Mouse (Mus musculus): Measurements from ENCODE around the gene Carmil2. TPM values are rescaled to one million over a fixed set of nuclear protein-coding genes. Genes with fewer than 3 reads are reported as not detected.

The Carmil2 gene
- total and polyA plus RNA-seq, 3 experiments: 0.22 to 2.4 (median 0.59) TPM

DNA sequence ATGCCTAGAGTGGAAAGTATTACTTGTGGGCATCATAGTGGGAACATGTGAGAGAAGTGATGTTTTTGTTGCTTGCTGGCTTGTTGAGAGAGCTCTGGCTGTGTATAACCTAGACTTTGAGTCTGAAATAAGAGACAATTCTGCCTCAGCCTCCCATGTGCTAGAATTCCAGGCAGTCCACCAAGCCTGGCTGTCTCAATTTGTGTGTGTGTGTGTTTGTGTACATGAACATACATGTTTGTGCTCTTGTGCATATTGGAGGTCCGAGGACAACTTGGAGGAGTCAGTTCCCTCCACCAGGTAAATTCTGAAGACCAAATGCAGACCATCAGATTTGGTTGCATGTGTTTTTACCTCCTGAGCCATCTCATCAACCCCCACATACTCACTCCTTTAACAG is 40.9 kb upstream of the Carmil2 start:
- Histone ChIP-seq H3K4me1 (ENCODE audit: insufficient read depth, low read depth, low read length) (peaks cover 9% of the 10 kb centered on the region; the same call in 1 of the 2 replicates), H3K36me3 (replicated peaks) (peaks cover 59% of the 10 kb centered on the region), H3K9me3 (replicated peaks) (no peaks in the 10 kb centered on the region), H3K4me3 (ENCODE audit: low read depth, low read length) (no peak overlapping the region), H3K27me3 (ENCODE audit: insufficient read depth, low read length) (no peaks in the 10 kb centered on the region)
- DNase-seq (ENCODE audit: low spot score): no peak
- no peak for ATAC-seq (ENCODE audit: extremely low read depth, insufficient number of reproducible peaks, low FRiP score, poor library complexity, severe bottlenecking)
- TF ChIP-seq POLR2AphosphoS5 (IDR thresholded peaks at IDR 0.05; ENCODE audit: insufficient replicate concordance, low read depth, low read length): no peak
- TF ChIP-seq GATA2 (IDR thresholded peaks at IDR 0.05; ENCODE audit: borderline replicate concordance, low read depth, low read length): no peak
- no peak for TF ChIP-seq CTCF (IDR thresholded peaks at IDR 0.05; ENCODE audit: low read depth, low read length)
- no peak for TF ChIP-seq TAL1 (conservative IDR thresholded peaks at IDR 0.05; ENCODE audit: low read depth, low read length)
- TF ChIP-seq GATA1 (IDR thresholded peaks at IDR 0.05; ENCODE audit: borderline replicate concordance, low read length): no peak

DNA sequence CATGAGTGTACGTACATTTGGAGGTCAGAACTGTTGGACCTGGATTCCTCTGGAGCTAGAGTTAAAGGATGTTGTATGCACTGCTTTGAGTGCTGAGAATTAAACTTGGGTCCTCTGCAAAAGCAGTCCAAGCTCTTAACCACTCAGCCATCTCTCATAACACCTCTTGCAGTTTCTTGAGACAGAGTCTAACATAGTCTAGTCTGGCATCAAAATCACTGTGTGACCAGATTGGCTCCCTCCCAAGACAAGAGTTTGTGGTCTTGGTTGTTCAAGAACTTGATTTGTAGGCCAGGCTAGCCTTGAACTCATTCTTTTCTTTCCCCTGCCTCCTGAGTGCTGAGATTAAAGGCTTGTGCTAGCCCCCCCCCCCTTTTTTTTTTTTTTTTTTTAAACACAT is 37.1 kb upstream of the Carmil2 start:
- ATAC-seq (ENCODE audit: extremely low read depth, insufficient number of reproducible peaks, low FRiP score, poor library complexity, severe bottlenecking) (no peak), DNase-seq (ENCODE audit: low spot score) (no peak)
- Histone ChIP-seq H3K36me3 (replicated peaks) (peaks cover 77% of the 10 kb centered on the region), H3K4me3 (ENCODE audit: low read depth, low read length) (no peak overlapping the region), H3K9me3 (replicated peaks) (no peaks in the 10 kb centered on the region), H3K27me3 (ENCODE audit: insufficient read depth, low read length) (no peaks in the 10 kb centered on the region), H3K4me1 (ENCODE audit: insufficient read depth, low read depth, low read length) (peaks cover 8% of the 10 kb centered on the region)
- TF ChIP-seq GATA1 (IDR thresholded peaks at IDR 0.05; ENCODE audit: borderline replicate concordance, low read length): no peak
- no peak for TF ChIP-seq POLR2AphosphoS5 (IDR thresholded peaks at IDR 0.05; ENCODE audit: insufficient replicate concordance, low read depth, low read length)
- no peak for TF ChIP-seq GATA2 (IDR thresholded peaks at IDR 0.05; ENCODE audit: borderline replicate concordance, low read depth, low read length)
- TF ChIP-seq CTCF (IDR thresholded peaks at IDR 0.05; ENCODE audit: low read depth, low read length): no peak
- TF ChIP-seq TAL1 (conservative IDR thresholded peaks at IDR 0.05; ENCODE audit: low read depth, low read length): no peak

DNA sequence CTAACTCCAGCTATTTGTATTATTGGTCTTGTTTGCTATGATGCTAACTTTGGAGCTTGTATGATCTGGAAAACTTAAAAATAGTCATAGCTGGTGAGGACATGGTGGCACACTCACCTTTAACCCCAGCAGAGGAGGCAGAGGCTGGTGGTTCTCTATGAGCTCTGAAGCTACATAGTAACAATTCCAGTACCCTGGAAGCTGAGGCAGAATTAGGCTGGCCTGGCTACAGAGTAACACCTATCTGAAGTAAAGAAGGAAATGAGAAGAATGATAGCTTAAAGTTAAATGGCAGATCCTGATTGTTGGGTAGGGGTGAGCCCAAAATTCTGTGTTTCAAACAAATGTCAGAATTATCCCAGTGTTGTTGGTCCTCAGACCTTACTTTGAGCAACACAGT is 28.4 kb upstream of the Carmil2 start:
- DNase-seq (ENCODE audit: low spot score): no peak
- H3K27me3 ChIP-seq (ENCODE audit: insufficient read depth, low read length): no peaks in the 10 kb centered on the region
- H3K36me3 ChIP-seq (replicated peaks): peaks cover 67% of the 10 kb centered on the region
- no peaks in the 10 kb centered on the region for H3K4me1 ChIP-seq (ENCODE audit: insufficient read depth, low read depth, low read length)
- no peak for TF ChIP-seq TAL1 (conservative IDR thresholded peaks at IDR 0.05; ENCODE audit: low read depth, low read length)
- no peak for TF ChIP-seq GATA2 (IDR thresholded peaks at IDR 0.05; ENCODE audit: borderline replicate concordance, low read depth, low read length)
- no peak for TF ChIP-seq CTCF (IDR thresholded peaks at IDR 0.05; ENCODE audit: low read depth, low read length)
- no peak for TF ChIP-seq POLR2AphosphoS5 (IDR thresholded peaks at IDR 0.05; ENCODE audit: insufficient replicate concordance, low read depth, low read length)
- TF ChIP-seq GATA1 (IDR thresholded peaks at IDR 0.05; ENCODE audit: borderline replicate concordance, low read length): no peak
- no peak overlapping the region for H3K4me3 ChIP-seq (ENCODE audit: low read depth, low read length)
- ATAC-seq (ENCODE audit: extremely low read depth, insufficient number of reproducible peaks, low FRiP score, poor library complexity, severe bottlenecking): no peak
- no peaks in the 10 kb centered on the region for H3K9me3 ChIP-seq (replicated peaks)

DNA sequence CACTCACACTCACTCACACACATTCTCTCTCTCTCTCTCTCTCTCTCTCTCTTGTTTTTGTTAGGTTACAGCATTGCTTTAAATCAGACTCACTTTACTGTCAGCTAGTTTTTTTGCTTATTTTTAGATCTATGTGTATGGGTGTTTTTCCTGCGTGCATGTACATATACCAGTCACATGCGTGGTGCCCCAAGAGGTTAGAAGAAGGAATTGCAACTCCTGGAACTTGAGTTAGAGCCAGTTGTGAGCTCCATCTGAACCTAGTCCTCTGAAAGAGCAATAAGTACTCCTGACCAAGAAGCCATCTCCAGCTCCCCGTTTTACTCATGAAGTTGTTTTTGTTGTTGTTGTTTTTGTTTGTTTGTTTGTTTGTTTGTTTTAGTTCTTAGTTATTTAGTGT is 24.9 kb upstream of the Carmil2 start:
- H3K4me3 ChIP-seq (ENCODE audit: low read depth, low read length): no peak overlapping the region
- H3K27me3 ChIP-seq (ENCODE audit: insufficient read depth, low read length): no peaks in the 10 kb centered on the region
- DNase-seq (ENCODE audit: low spot score) (no peak), ATAC-seq (ENCODE audit: extremely low read depth, insufficient number of reproducible peaks, low FRiP score, poor library complexity, severe bottlenecking) (no peak)
- peaks cover 66% of the 10 kb centered on the region for H3K36me3 ChIP-seq (replicated peaks)
- no peaks in the 10 kb centered on the region for H3K4me1 ChIP-seq (ENCODE audit: insufficient read depth, low read depth, low read length)
- TF ChIP-seq CTCF (IDR thresholded peaks at IDR 0.05; ENCODE audit: low read depth, low read length) (peak; percentile 12; the same call in 1 of the 2 replicates), GATA2 (IDR thresholded peaks at IDR 0.05; ENCODE audit: borderline replicate concordance, low read depth, low read length) (no peak)
- H3K9me3 ChIP-seq (replicated peaks): no peaks in the 10 kb centered on the region

DNA sequence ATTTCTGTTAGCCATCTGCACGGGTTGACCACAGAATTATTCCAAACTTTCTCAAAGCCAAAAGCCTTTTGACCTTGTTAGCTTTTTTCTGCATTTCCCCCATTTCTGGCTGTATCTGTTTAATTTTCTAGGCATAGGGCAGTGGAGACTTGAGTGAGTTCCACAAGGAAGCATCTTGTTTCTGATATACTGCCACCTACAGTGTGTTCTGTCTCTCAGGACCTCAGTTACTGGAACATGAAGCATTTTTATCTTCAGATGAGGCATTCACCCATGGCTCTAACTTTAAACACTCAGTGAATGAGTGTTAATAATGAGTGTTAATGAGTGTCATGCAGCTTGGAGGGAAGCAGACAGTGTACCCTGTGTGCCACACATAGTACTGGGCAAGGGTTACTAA is 8.2 kb upstream of the Carmil2 start:
- H3K27me3 ChIP-seq (ENCODE audit: insufficient read depth, low read length): no peaks in the 10 kb centered on the region
- ATAC-seq (ENCODE audit: extremely low read depth, insufficient number of reproducible peaks, low FRiP score, poor library complexity, severe bottlenecking) (no peak), DNase-seq (ENCODE audit: low spot score) (no peak)
- peaks cover 92% of the 10 kb centered on the region for H3K36me3 ChIP-seq (replicated peaks)
- no peaks in the 10 kb centered on the region for H3K4me1 ChIP-seq (ENCODE audit: insufficient read depth, low read depth, low read length)
- H3K4me3 ChIP-seq (ENCODE audit: low read depth, low read length): no peak overlapping the region
- TF ChIP-seq GATA1 (IDR thresholded peaks at IDR 0.05; ENCODE audit: borderline replicate concordance, low read length) (no peak), POLR2AphosphoS5 (IDR thresholded peaks at IDR 0.05; ENCODE audit: insufficient replicate concordance, low read depth, low read length) (no peak), GATA2 (IDR thresholded peaks at IDR 0.05; ENCODE audit: borderline replicate concordance, low read depth, low read length) (no peak), TAL1 (conservative IDR thresholded peaks at IDR 0.05; ENCODE audit: low read depth, low read length) (no peak), CTCF (IDR thresholded peaks at IDR 0.05; ENCODE audit: low read depth, low read length) (no peak)
- no peaks in the 10 kb centered on the region for H3K9me3 ChIP-seq (replicated peaks)

DNA sequence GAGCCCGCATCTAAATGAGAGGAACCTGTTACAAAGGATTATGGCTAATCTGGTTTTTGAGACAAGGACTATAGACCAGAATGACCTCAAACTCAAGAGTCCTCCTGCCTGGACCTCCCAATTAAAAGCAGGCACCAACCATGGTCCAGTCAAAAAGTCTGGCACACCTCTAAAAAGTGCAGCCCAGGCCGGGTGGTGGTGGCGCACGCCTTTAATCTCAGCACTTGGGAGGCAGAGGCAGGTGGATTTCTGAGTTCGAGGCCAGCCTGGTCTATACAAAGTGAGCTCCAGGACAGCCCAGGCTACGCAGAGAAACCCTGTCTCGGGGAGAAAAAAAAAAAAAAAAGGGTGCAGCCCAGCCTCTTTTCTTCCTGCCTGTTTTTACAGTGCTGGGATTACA is 749 bp upstream of the Carmil2 start:
- Histone ChIP-seq H3K4me1 (ENCODE audit: insufficient read depth, low read depth, low read length) (peaks cover 7% of the 10 kb centered on the region), H3K9me3 (replicated peaks) (no peaks in the 10 kb centered on the region), H3K27me3 (ENCODE audit: insufficient read depth, low read length) (peaks cover 14% of the 10 kb centered on the region; the same call in 1 of the 2 replicates), H3K36me3 (replicated peaks) (peaks cover 59% of the 10 kb centered on the region), H3K4me3 (ENCODE audit: low read depth, low read length) (no peak overlapping the region)
- no peak for ATAC-seq (ENCODE audit: extremely low read depth, insufficient number of reproducible peaks, low FRiP score, poor library complexity, severe bottlenecking)
- TF ChIP-seq TAL1 (conservative IDR thresholded peaks at IDR 0.05; ENCODE audit: low read depth, low read length): no peak
- TF ChIP-seq GATA2 (IDR thresholded peaks at IDR 0.05; ENCODE audit: borderline replicate concordance, low read depth, low read length): no peak
- TF ChIP-seq GATA1 (IDR thresholded peaks at IDR 0.05; ENCODE audit: borderline replicate concordance, low read length): no peak
- no peak for TF ChIP-seq CTCF (IDR thresholded peaks at IDR 0.05; ENCODE audit: low read depth, low read length)
- TF ChIP-seq POLR2AphosphoS5 (IDR thresholded peaks at IDR 0.05; ENCODE audit: insufficient replicate concordance, low read depth, low read length): no peak
- DNase-seq (ENCODE audit: low spot score): no peak

All from G1E (cell line).